Mouse (Mus musculus) midbrain, embryonic 11.5 days (tissue): ENCODE data around the gene Kifap3. TPM values are rescaled to one million over a fixed set of nuclear protein-coding genes. Genes with fewer than 3 reads are reported as not detected.

Experiments
- ATAC-seq: fragments of 200-750 bp; cut with Nextera tagmentation; 2 replicates; pipeline ENCODE4 v1.8.0; 2017; ENCODE audit warnings: moderate TSS enrichment, moderate library complexity; ENCODE audit not compliant: low FRiP score
- DNase-seq: peaks from one replicate; pipeline ENCODE4 v3.0.0; 2015; ENCODE audit warnings: low spot score; ENCODE audit errors: missing footprints
- H3K27ac ChIP-seq: fragments of 300-500 bp; sonication (generic); 2 replicates; pipeline ENCODE4 v1.5.1; 2014; ENCODE audit warnings: low read depth, low read length
- H3K27me3 ChIP-seq: fragments of 300-500 bp; sonication (generic); 2 replicates; pipeline ENCODE4 v1.6.1; 2014; ENCODE audit warnings: mild to moderate bottlenecking, low read length, moderate library complexity, mixed read lengths; ENCODE audit not compliant: control insufficient read depth, insufficient read depth
- H3K36me3 ChIP-seq: fragments of 300-500 bp; sonication (generic); 2 replicates; pipeline ENCODE4 v1.6.1; 2014; ENCODE audit warnings: mild to moderate bottlenecking, low read length, moderate library complexity, mixed read lengths; ENCODE audit not compliant: control insufficient read depth, insufficient read depth
- H3K4me1 ChIP-seq: fragments of 300-500 bp; sonication (generic); 2 replicates; pipeline ENCODE4 v1.6.1; 2014; ENCODE audit warnings: low read length; ENCODE audit not compliant: control insufficient read depth, insufficient read depth
- H3K4me2 ChIP-seq: fragments of 300-500 bp; sonication (generic); 2 replicates; pipeline ENCODE4 v1.6.1; 2014; ENCODE audit warnings: mild to moderate bottlenecking, moderate library complexity
- H3K4me3 ChIP-seq: fragments of 300-500 bp; sonication (generic); 2 replicates; pipeline ENCODE4 v1.5.1; 2014; ENCODE audit warnings: low read depth, low read length
- H3K9ac ChIP-seq: fragments of 300-500 bp; sonication (generic); 2 replicates; pipeline ENCODE4 v1.6.1; 2014; ENCODE audit warnings: low read length
- H3K9me3 ChIP-seq: fragments of 300-500 bp; sonication (generic); 2 replicates; pipeline ENCODE4 v1.6.1; 2016; ENCODE audit warnings: low read length; ENCODE audit not compliant: control insufficient read depth
- WGBS: fragments of 180-500 bp; shearing (Covaris S2); extraction: QIAGEN DNeasy Blood & Tissue Kit; methylation state at CpG from one replicate; pipeline ENCODE4 v1.1.7; 2014; 5-methylcytosine and 5-hydroxymethylcytosine counted together
- polyA plus RNA-seq: library from polyadenylated mRNA; unstranded; fragments of >200 nt; fragmentation: Nextera tagmentation; extraction: Ambion mirVana; gene quantifications from 2 replicates; pipeline ENCODE4 v1.2.1, GENCODE M21; 2014

Gene Kifap3
- polyA plus RNA-seq, 1 experiment from 2014 or later: 55.8 TPM

- Histone ChIP-seq H3K27me3 (no peaks in the 10 kb centered on the region), H3K9me3 (no peaks in the 10 kb centered on the region), H3K4me3 (peak overlapping the region; percentile 92), H3K27ac (peak overlapping the region; percentile 59; the same call in 1 of the 2 replicates), H3K4me1 (peaks cover 10% of the 10 kb centered on the region), H3K9ac (peak overlapping the region; percentile 92), H3K36me3 (peaks cover 2% of the 10 kb centered on the region; the same call in 1 of the 2 replicates), H3K4me2 (peak overlapping the region; percentile 82)
- ATAC-seq (peak; percentile 95), DNase-seq (peak; percentile 99)
- WGBS: under 1% methylated on average over 76 of the region's 77 CpGs
These were observed 150.5 kb downstream of the Kifap3 start for GRCm38 (mm10) chr1:163929636-163930457.

GRCm38 (mm10) chr1:163930458-163930794 is 151.0 kb downstream of the Kifap3 start:
- H3K36me3 ChIP-seq: peaks cover 2% of the 10 kb centered on the region; the same call in 1 of the 2 replicates
- peak overlapping the region; percentile 92 for H3K4me3 ChIP-seq
- H3K27me3 ChIP-seq: no peaks in the 10 kb centered on the region
- WGBS: 10% methylated on average over 12 of the region's 12 CpGs
- no peak overlapping the region for H3K27ac ChIP-seq
- ATAC-seq (peak; percentile 22; the same call in 1 of the 2 replicates), DNase-seq (no peak)
- H3K4me2 ChIP-seq: peak overlapping the region; percentile 82
- peaks cover 10% of the 10 kb centered on the region for H3K4me1 ChIP-seq
- H3K9ac ChIP-seq: peak overlapping the region; percentile 92
- no peaks in the 10 kb centered on the region for H3K9me3 ChIP-seq

GRCm38 (mm10) chr1:163931801-163932200 is 152.4 kb downstream of the Kifap3 start:
- WGBS: 84% methylated on average over 8 of the region's 8 CpGs

GRCm38 (mm10) chr1:163934591-163934990 is 155.2 kb downstream of the Kifap3 start:
- no peak for ATAC-seq
- 94% methylated on average over 2 of the region's 2 CpGs for WGBS
- no peaks in the 10 kb centered on the region for H3K9me3 ChIP-seq
- DNase-seq: no peak
- peaks cover 8% of the 10 kb centered on the region for H3K4me1 ChIP-seq
- H3K9ac ChIP-seq: no peak overlapping the region
- H3K36me3 ChIP-seq: peaks cover 2% of the 10 kb centered on the region; the same call in 1 of the 2 replicates
- H3K4me3 ChIP-seq: no peak overlapping the region
- H3K27ac ChIP-seq: no peak overlapping the region
- H3K27me3 ChIP-seq: no peaks in the 10 kb centered on the region
- no peak overlapping the region for H3K4me2 ChIP-seq

More at GRCm38 (mm10) chr1:163931801-163932200, 152.4 kb downstream of the Kifap3 start:
- no peak overlapping the region for H3K4me3 ChIP-seq
- H3K4me1 ChIP-seq: peaks cover 10% of the 10 kb centered on the region
- no peaks in the 10 kb centered on the region for H3K9me3 ChIP-seq
- H3K9ac ChIP-seq: no peak overlapping the region
- H3K4me2 ChIP-seq: no peak overlapping the region
- peaks cover 2% of the 10 kb centered on the region; the same call in 1 of the 2 replicates for H3K36me3 ChIP-seq
- no peak for DNase-seq
- no peaks in the 10 kb centered on the region for H3K27me3 ChIP-seq
- ATAC-seq: no peak
- no peak overlapping the region for H3K27ac ChIP-seq

GRCm38 (mm10) chr1:163942056-163942455 is 162.7 kb downstream of the Kifap3 start:
- Histone ChIP-seq H3K4me1 (no peaks in the 10 kb centered on the region), H3K4me3 (no peak overlapping the region), H3K9me3 (no peaks in the 10 kb centered on the region), H3K4me2 (no peak overlapping the region), H3K36me3 (peaks cover 6% of the 10 kb centered on the region), H3K27me3 (no peaks in the 10 kb centered on the region), H3K9ac (no peak overlapping the region), H3K27ac (no peak overlapping the region)
- ATAC-seq (no peak), DNase-seq (no peak)
- 75% methylated on average over 6 of the region's 6 CpGs for WGBS

GRCm38 (mm10) chr1:163953396-163953795 is 174.0 kb downstream of the Kifap3 start:
- WGBS: 92% methylated on average over 2 of the region's 2 CpGs
- peaks cover 23% of the 10 kb centered on the region for H3K36me3 ChIP-seq

GRCm38 (mm10) chr1:163958036-163958435 is 178.7 kb downstream of the Kifap3 start:
- 91% methylated on average over 3 of the region's 3 CpGs for WGBS
- ATAC-seq (no peak), DNase-seq (no peak)
- Histone ChIP-seq H3K4me3 (no peak overlapping the region), H3K9me3 (no peaks in the 10 kb centered on the region), H3K4me2 (no peak overlapping the region), H3K36me3 (peaks cover 7% of the 10 kb centered on the region), H3K27me3 (no peaks in the 10 kb centered on the region), H3K27ac (no peak overlapping the region), H3K9ac (no peak overlapping the region), H3K4me1 (no peaks in the 10 kb centered on the region)

More at GRCm38 (mm10) chr1:163953396-163953795, 174.0 kb downstream of the Kifap3 start:
- no peaks in the 10 kb centered on the region for H3K27me3 ChIP-seq
- ATAC-seq (no peak), DNase-seq (no peak)
- H3K9ac ChIP-seq: no peak overlapping the region
- no peak overlapping the region for H3K4me2 ChIP-seq
- H3K9me3 ChIP-seq: no peaks in the 10 kb centered on the region
- H3K4me1 ChIP-seq: no peaks in the 10 kb centered on the region
- no peak overlapping the region for H3K4me3 ChIP-seq
- H3K27ac ChIP-seq: no peak overlapping the region

- no peaks in the 10 kb centered on the region for H3K27me3 ChIP-seq
- H3K4me2 ChIP-seq: no peak overlapping the region
- no peaks in the 10 kb centered on the region for H3K9me3 ChIP-seq
- no peak overlapping the region for H3K27ac ChIP-seq
- DNase-seq (peak; percentile 77), ATAC-seq (no peak)
- H3K4me1 ChIP-seq: no peaks in the 10 kb centered on the region
- 93% methylated on average over 10 of the region's 10 CpGs for WGBS
- H3K9ac ChIP-seq: no peak overlapping the region
- H3K4me3 ChIP-seq: no peak overlapping the region
- peaks cover 2% of the 10 kb centered on the region; the same call in 1 of the 2 replicates for H3K36me3 ChIP-seq
These were observed 184.8 kb downstream of the Kifap3 start for GRCm38 (mm10) chr1:163964008-163964689.
